Comparison of ENCODE assay signal across 8 mouse cellular contexts in the genomic region with DNA sequence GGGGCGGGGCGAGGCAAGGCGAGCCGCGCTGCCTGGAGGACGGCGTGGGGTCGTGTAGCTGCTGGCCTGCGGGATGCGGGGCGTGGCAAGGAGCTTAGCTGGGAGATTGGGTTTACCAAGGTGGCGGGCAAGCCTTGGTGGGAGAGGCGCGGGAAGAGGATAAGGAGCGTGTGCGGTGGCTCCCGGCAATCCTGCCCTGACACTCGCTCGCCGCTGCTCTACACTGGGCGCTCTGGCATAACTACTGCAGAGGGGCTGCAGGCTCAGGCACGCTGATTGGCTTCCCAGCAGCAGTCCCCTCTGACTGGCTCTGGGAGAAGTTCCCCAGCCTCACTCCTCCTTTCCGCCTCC. TPM values are rescaled to one million over a fixed set of nuclear protein-coding genes. Genes with fewer than 3 reads are reported as not detected.
DNase-seq lines count a peak whose midpoint lies in the region; ATAC-seq and TF ChIP-seq lines count a peak whose summit lies in the region.

No protein-coding gene starts in this region.

- H3K36me3 ChIP-seq in kidney, embryonic 15.5 days, result no peaks in the 10 kb centered on the region
- H3K36me3 ChIP-seq in ES-E14 (ENCODE audit: control insufficient read depth, insufficient read depth, low read length, poor library complexity, severe bottlenecking), result no peaks in the 10 kb centered on the region
- no peaks in the 10 kb centered on the region for H3K36me3 ChIP-seq in embryonic facial prominence, embryonic 11.5 days (replicated peaks; ENCODE audit: control insufficient read depth, insufficient read depth, low read depth, low read length)
- H3K36me3 ChIP-seq in hindbrain, embryonic 10.5 days, result no peaks in the 10 kb centered on the region
- H3K36me3 ChIP-seq in stomach, postnatal 0 days (ENCODE audit: control insufficient read depth, insufficient read depth, low read length), result no peaks in the 10 kb centered on the region

- DNase-seq in kidney, adult 18-20 months, result no peak
- DNase-seq in ES-E14 (ENCODE audit: low read depth, low spot score), result no peak
- peak; percentile 80 for DNase-seq in embryonic facial prominence, embryonic 11.5 days (ENCODE audit: low spot score)
- DNase-seq in hindbrain, embryonic 10.5 days (ENCODE audit: low spot score), result peak; percentile 83
- no peak for DNase-seq in stomach, postnatal 0 days (ENCODE audit: low spot score)
- no peak for DNase-seq in urinary bladder, postnatal 14 days (ENCODE audit: low spot score)

- ATAC-seq in kidney, embryonic 15.5 days (replicated peaks; ENCODE audit: low FRiP score), result peak; percentile 94
- peak; percentile 95 for ATAC-seq in embryonic facial prominence, embryonic 11.5 days (replicated peaks; ENCODE audit: insufficient number of reproducible peaks, low FRiP score, low TSS enrichment, low read depth)
- ATAC-seq in megakaryocyte, adult 5-6 weeks (ENCODE audit: poor library complexity, severe bottlenecking), result peak; percentile 35; the same call in 1 of the 2 replicates
- ATAC-seq in stomach, postnatal 0 days (ENCODE audit: low FRiP score, low TSS enrichment), result peak; percentile 91

- H3K4me3 ChIP-seq in kidney, embryonic 15.5 days (replicated peaks), result peak overlapping the region; percentile 60
- peak overlapping the region; percentile 60 to 76 for H3K4me3 ChIP-seq in ES-E14 (ENCODE audit: insufficient read depth in 1 of 2, low read depth in 1 of 2, low read length in 2 of 2, poor library complexity in 1 of 2, severe bottlenecking in 1 of 2)
- H3K4me3 ChIP-seq in embryonic facial prominence, embryonic 11.5 days (ENCODE audit: low read depth, low read length), result peak overlapping the region; percentile 55
- H3K4me3 ChIP-seq in hindbrain, embryonic 10.5 days, result peak overlapping the region; percentile 59
- H3K4me3 ChIP-seq in stomach, postnatal 0 days (ENCODE audit: low read depth, low read length), result peak overlapping the region; percentile 44

- in situ Hi-C loops in ES-E14 (cut with MboI; ENCODE audit: low sequenced_read_pairs in 2 of 2, unreplicated experiment in 2 of 2), result no loop called here

- H3K4me1 ChIP-seq in kidney, embryonic 15.5 days, result peaks cover 32% of the 10 kb centered on the region
- H3K4me1 ChIP-seq in ES-E14 (ENCODE audit: control insufficient read depth in 2 of 2, insufficient read depth in 2 of 2, low read length in 2 of 2, poor library complexity in 1 of 2), result no peaks in the 10 kb centered on the region; a peak in 1 of 4 replicates
- no peaks in the 10 kb centered on the region for H3K4me1 ChIP-seq in embryonic facial prominence, embryonic 11.5 days (ENCODE audit: control insufficient read depth, insufficient read depth, low read length)
- peaks cover 17% of the 10 kb centered on the region for H3K4me1 ChIP-seq in hindbrain, embryonic 10.5 days (replicated peaks)
- no peaks in the 10 kb centered on the region for H3K4me1 ChIP-seq in stomach, postnatal 0 days (replicated peaks; ENCODE audit: control insufficient read depth, insufficient read depth)

- 20% methylated on average over 21 of the region's 23 CpGs for WGBS in kidney, embryonic 15.5 days
- 24% methylated on average over 18 of the region's 23 CpGs for WGBS in embryonic facial prominence, embryonic 11.5 days
- 30% methylated on average over 23 of the region's 23 CpGs for WGBS in hindbrain, embryonic 10.5 days
- 40% methylated on average over 9 of the region's 23 CpGs for WGBS in stomach, postnatal 0 days

- H3K9ac ChIP-seq in kidney, embryonic 15.5 days, result peak overlapping the region; percentile 68; the same call in 1 of the 2 replicates
- H3K9ac ChIP-seq in ES-E14 (ENCODE audit: insufficient read depth, low read depth, low read length, poor library complexity, severe bottlenecking), result no peak overlapping the region
- peak overlapping the region; percentile 81 for H3K9ac ChIP-seq in embryonic facial prominence, embryonic 11.5 days (replicated peaks; ENCODE audit: low read length)
- H3K9ac ChIP-seq in stomach, postnatal 0 days (ENCODE audit: low read length), result no peak overlapping the region

- H3K9me3 ChIP-seq in kidney, embryonic 15.5 days (replicated peaks), result no peaks in the 10 kb centered on the region
- H3K9me3 ChIP-seq in ES-E14 (ENCODE audit: control insufficient read depth, insufficient read depth, low read depth, low read length), result no peaks in the 10 kb centered on the region
- H3K9me3 ChIP-seq in embryonic facial prominence, embryonic 11.5 days (replicated peaks; ENCODE audit: control insufficient read depth, low read length), result no peaks in the 10 kb centered on the region
- H3K9me3 ChIP-seq in hindbrain, embryonic 10.5 days, result 0 out of 2 replicates have a peak, but pooled peaks cover 4% of the 10 kb centered on the region
- no peaks in the 10 kb centered on the region for H3K9me3 ChIP-seq in stomach, postnatal 0 days (ENCODE audit: control insufficient read depth, low read length)

- peak overlapping the region; percentile 89 for H3K27ac ChIP-seq in kidney, embryonic 15.5 days
- H3K27ac ChIP-seq in ES-E14 (ENCODE audit: insufficient read depth, low read depth, low read length, poor library complexity, severe bottlenecking), result no peak overlapping the region
- peak overlapping the region; percentile 85; the same call in 1 of the 2 replicates for H3K27ac ChIP-seq in embryonic facial prominence, embryonic 11.5 days (replicated peaks; ENCODE audit: low read depth, low read length)
- H3K27ac ChIP-seq in hindbrain, embryonic 10.5 days, result peak overlapping the region; percentile 84
- H3K27ac ChIP-seq in stomach, postnatal 0 days (replicated peaks), result peak overlapping the region; percentile 49

- TF ChIP-seq EP300 in stomach, postnatal 0 days (optimal IDR thresholded peaks at IDR 0.05), result no peak

- TF ChIP-seq CTCF in stomach, postnatal 0 days (IDR thresholded peaks at IDR 0.05; ENCODE audit: low read depth), result peak; percentile 35; the same call in 1 of the 2 replicates

- H3K27me3 ChIP-seq in kidney, embryonic 15.5 days, result peaks cover 18% of the 10 kb centered on the region; the same call in 1 of the 2 replicates
- H3K27me3 ChIP-seq in embryonic facial prominence, embryonic 11.5 days (ENCODE audit: control insufficient read depth, insufficient read depth, low read length), result no peaks in the 10 kb centered on the region
- H3K27me3 ChIP-seq in hindbrain, embryonic 10.5 days (ENCODE audit: insufficient read depth, poor library complexity, severe bottlenecking), result peaks cover 20% of the 10 kb centered on the region
- no peaks in the 10 kb centered on the region for H3K27me3 ChIP-seq in stomach, postnatal 0 days (ENCODE audit: control insufficient read depth, insufficient read depth, low read length)

- H3K4me2 ChIP-seq in kidney, embryonic 15.5 days, result peak overlapping the region; percentile 63
- peak overlapping the region; percentile 60 for H3K4me2 ChIP-seq in embryonic facial prominence, embryonic 11.5 days (ENCODE audit: low read depth, low read length)
- H3K4me2 ChIP-seq in stomach, postnatal 0 days (replicated peaks; ENCODE audit: low read depth), result peak overlapping the region; percentile 71

TF ChIP-seq in ES-E14, 5 proteins besides CTCF, POLR2A, EP300 and RAD21:
- no peak for TF ChIP-seq ZNF384 (IDR thresholded peaks at IDR 0.05; ENCODE audit: low read depth, low read length)
- TF ChIP-seq HCFC1 (IDR thresholded peaks at IDR 0.05; ENCODE audit: borderline replicate concordance, insufficient read depth, low read length), result no peak
- TF ChIP-seq CHD2 (IDR thresholded peaks at IDR 0.05; ENCODE audit: low read depth, low read length), result no peak
- no peak for TF ChIP-seq MAFK (IDR thresholded peaks at IDR 0.05; ENCODE audit: insufficient read depth, low read depth, low read length)
- TF ChIP-seq ZC3H11A (IDR thresholded peaks at IDR 0.05; ENCODE audit: borderline replicate concordance, low read depth, low read length), result no peak

RNA-seq across cellular contexts. Expression of gene Gpc3, which starts 0.3 kb away (rescaled TPM):
- polyA plus RNA-seq in kidney, embryonic 15.5 days (2015; fragmentation: Nextera tagmentation; extraction: Ambion mirVana), result 931 and 969 TPM in 2 replicates
- total RNA-seq in ES-E14 (2012; rRNA removed), result 61.9 and 106 TPM in 2 replicates
- 891 and 944 TPM in 2 replicates for polyA plus RNA-seq in embryonic facial prominence, embryonic 11.5 days (2014; fragmentation: Nextera tagmentation; extraction: Ambion mirVana)
- polyA plus RNA-seq in hindbrain, embryonic 10.5 days (2016; fragmentation: Nextera tagmentation; extraction: Ambion mirVana), result 271 and 295 TPM in 2 replicates
- total RNA-seq in megakaryocyte, adult 5-6 weeks (2015), result 0.39 TPM in 1 of 2 replicates, not detected in the other
- total RNA-seq in megakaryocyte, adult 5-6 weeks (2017), result 0.11 and 0.77 TPM in 2 replicates
- 238 and 253 TPM in 2 replicates for polyA plus RNA-seq in stomach, postnatal 0 days (2015; fragmentation: Nextera tagmentation; extraction: Ambion mirVana)

Comparison
In these comparisons a context has a peak if more than half of its experiments do, and no peak if none do; other contexts are left out.
1. ATAC-seq: peak in every context shown above with its lines; median percentile 95 in embryonic facial prominence, embryonic 11.5 days; 94 in kidney, embryonic 15.5 days; 91 in stomach, postnatal 0 days; 35 in megakaryocyte, adult 5-6 weeks.
2. H3K9ac ChIP-seq: peak in kidney, embryonic 15.5 days (single experiment) and embryonic facial prominence, embryonic 11.5 days (single experiment); none in ES-E14 (single experiment) and stomach, postnatal 0 days (single experiment).
3. DNase-seq: peak in embryonic facial prominence, embryonic 11.5 days (single experiment) and hindbrain, embryonic 10.5 days (single experiment); none in kidney, adult 18-20 months (single experiment), ES-E14 (single experiment), stomach, postnatal 0 days (single experiment) and urinary bladder, postnatal 14 days (single experiment).
4. Peak in every context shown above with its lines, with median percentiles within 50 percentile points of each other: H3K4me2 ChIP-seq and H3K4me3 ChIP-seq.